Mouse (Mus musculus) cerebellum, adult 2 months (tissue): Measurements from ENCODE around the gene Scamp3.

Experiments used
- CTCF ChIP-seq: fragments of 200-500 bp; IDR thresholded peaks from 2 replicates; pipeline ENCODE4 v1.5.1; 2011; ENCODE audit warnings: low read depth, mild to moderate bottlenecking, control low read depth, low read length, moderate library complexity, borderline replicate concordance; ENCODE audit not compliant: insufficient read depth
- POLR2A ChIP-seq: fragments of 200-500 bp; IDR thresholded peaks from 2 replicates; pipeline ENCODE4 v1.6.1; 2011; ENCODE audit warnings: low read length, control low read depth, borderline replicate concordance; ENCODE audit not compliant: insufficient read depth

DNA sequence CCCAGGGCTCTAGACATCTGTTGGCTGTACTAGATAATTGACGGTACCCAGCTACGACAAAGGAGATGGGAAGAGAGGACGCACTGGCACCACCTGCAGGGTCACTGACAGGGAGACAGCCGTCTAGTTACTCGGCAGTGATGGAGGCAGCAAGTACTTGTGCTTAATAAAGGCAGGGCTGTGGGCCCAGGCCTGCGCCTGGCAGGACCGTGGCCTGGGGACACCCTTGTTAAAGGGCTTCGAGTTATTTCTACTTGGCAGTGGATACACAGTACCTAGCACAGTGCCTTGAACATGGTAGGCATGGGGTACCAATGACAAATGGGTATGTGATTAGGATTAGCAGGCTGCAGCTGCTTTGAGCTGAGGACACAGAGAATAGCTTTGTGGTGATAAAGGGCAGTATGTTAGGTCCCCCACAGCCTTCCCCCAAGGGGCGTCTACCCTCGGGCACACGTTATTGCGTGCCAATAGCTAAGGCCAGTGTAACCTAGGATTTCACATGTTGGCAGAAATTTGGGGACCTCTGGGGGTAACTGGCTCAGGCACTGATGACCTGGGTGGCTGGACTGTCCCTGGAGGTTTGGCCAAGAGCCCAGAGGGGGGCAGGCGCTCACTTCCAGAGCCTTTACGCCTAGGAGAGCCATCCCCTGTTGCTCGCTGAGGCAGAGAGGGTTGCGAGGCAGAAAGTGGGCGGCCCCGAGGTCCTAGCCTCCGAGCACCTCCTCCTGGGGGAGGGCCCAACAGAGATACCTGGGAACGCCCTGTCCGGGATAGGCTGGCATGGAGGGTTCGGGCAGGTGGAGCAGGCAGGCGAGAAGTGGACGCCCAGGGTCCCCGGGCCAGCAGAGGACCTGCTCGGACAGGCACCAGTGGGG lies 29.9 kb upstream of the Scamp3 start:
- TF ChIP-seq POLR2A (no peak), CTCF (no peak)
